Mouse (Mus musculus) midbrain, embryonic 16.5 days (tissue): ENCODE data around the gene Srp68. TPM values are rescaled to one million over a fixed set of nuclear protein-coding genes. Genes with fewer than 3 reads are reported as not detected.

Source experiments
- ATAC-seq: fragments of 200-750 bp; cut with Nextera tagmentation; 2 replicates; pipeline ENCODE4 v1.8.0; 2017; ENCODE audit warnings: moderate TSS enrichment
- H3K27ac ChIP-seq: fragments of 300-500 bp; sonication (generic); 2 replicates; pipeline ENCODE4 v1.5.1; 2014; ENCODE audit warnings: mild to moderate bottlenecking, low read length, mixed read lengths
- H3K27me3 ChIP-seq: fragments of 300-500 bp; sonication (generic); 2 replicates; pipeline ENCODE4 v1.6.1; 2014; ENCODE audit warnings: low read depth, low read length, mixed read lengths; ENCODE audit not compliant: control insufficient read depth, insufficient read depth
- H3K36me3 ChIP-seq: fragments of 300-500 bp; sonication (generic); 2 replicates; pipeline ENCODE4 v1.6.1; 2014; ENCODE audit warnings: mild to moderate bottlenecking, low read length, moderate library complexity, mixed read lengths; ENCODE audit not compliant: control insufficient read depth, insufficient read depth
- H3K4me1 ChIP-seq: fragments of 300-500 bp; sonication (generic); 2 replicates; pipeline ENCODE4 v1.6.1; 2014; ENCODE audit warnings: mild to moderate bottlenecking, low read length, mixed read lengths; ENCODE audit not compliant: control insufficient read depth, insufficient read depth
- H3K4me2 ChIP-seq: fragments of 300-500 bp; sonication (generic); 2 replicates; pipeline ENCODE4 v1.6.1; 2014; ENCODE audit warnings: mild to moderate bottlenecking, low read length, mixed read lengths
- H3K4me3 ChIP-seq: fragments of 300-500 bp; sonication (generic); 2 replicates; pipeline ENCODE4 v1.5.1; 2014; ENCODE audit warnings: low read depth, mild to moderate bottlenecking, low read length, moderate library complexity, mixed read lengths
- H3K9ac ChIP-seq: fragments of 300-500 bp; sonication (generic); 2 replicates; pipeline ENCODE4 v1.6.1; 2014; ENCODE audit warnings: low read depth, low read length, mixed read lengths
- H3K9me3 ChIP-seq: fragments of 300-500 bp; sonication (generic); replicated peaks from 2 replicates; pipeline ENCODE4 v1.6.1; 2014; ENCODE audit warnings: mild to moderate bottlenecking, low read length, mixed read lengths; ENCODE audit not compliant: control insufficient read depth, poor library complexity, severe bottlenecking
- WGBS: fragments of 180-500 bp; shearing (Covaris S2); extraction: QIAGEN DNeasy Blood & Tissue Kit; methylation state at CpG from one replicate; pipeline ENCODE4 v1.1.7; 2014; 5-methylcytosine and 5-hydroxymethylcytosine counted together
- polyA plus RNA-seq: library from polyadenylated mRNA; unstranded; fragments of >200 nt; fragmentation: Nextera tagmentation; extraction: Ambion mirVana; gene quantifications from 2 replicates; pipeline ENCODE4 v1.2.1, GENCODE M21; 2015

Srp68 gene
- polyA plus RNA-seq, 1 experiment from 2014 or later, result 58.2 TPM

GRCm38 (mm10) chr11:116221931-116222739 is 51.9 kb downstream of the Srp68 start:
- H3K27ac ChIP-seq, result no peak overlapping the region
- no peaks in the 10 kb centered on the region for H3K36me3 ChIP-seq
- peaks cover 37% of the 10 kb centered on the region for H3K27me3 ChIP-seq
- no peak for ATAC-seq
- H3K9ac ChIP-seq, result 0 out of 2 replicates have a peak overlapping the region, but pooled peaks have one; percentile 38
- 8% methylated on average over 53 of the region's 53 CpGs for WGBS
- H3K9me3 ChIP-seq, result peaks cover 5% of the 10 kb centered on the region; the same call in 1 of the 2 replicates
- peak overlapping the region; percentile 30 for H3K4me3 ChIP-seq
- peak overlapping the region; percentile 48 for H3K4me2 ChIP-seq
- H3K4me1 ChIP-seq, result peaks cover 7% of the 10 kb centered on the region; the same call in 1 of the 2 replicates

GRCm38 (mm10) chr11:116219885-116220284 is 54.1 kb downstream of the Srp68 start:
- Histone ChIP-seq H3K27ac (no peak overlapping the region), H3K4me2 (no peak overlapping the region), H3K36me3 (no peaks in the 10 kb centered on the region), H3K4me3 (no peak overlapping the region), H3K9ac (no peak overlapping the region), H3K4me1 (peaks cover 7% of the 10 kb centered on the region; the same call in 1 of the 2 replicates), H3K27me3 (peaks cover 37% of the 10 kb centered on the region), H3K9me3 (peaks cover 5% of the 10 kb centered on the region; the same call in 1 of the 2 replicates)
- no peak for ATAC-seq
- WGBS, result 23% methylated on average over 4 of the region's 4 CpGs

GRCm38 (mm10) chr11:116218737-116219400 is 55.1 kb downstream of the Srp68 start:
- Histone ChIP-seq H3K9me3 (peaks cover 5% of the 10 kb centered on the region; the same call in 1 of the 2 replicates), H3K4me2 (no peak overlapping the region), H3K9ac (no peak overlapping the region), H3K4me1 (peaks cover 7% of the 10 kb centered on the region; the same call in 1 of the 2 replicates), H3K4me3 (no peak overlapping the region), H3K27me3 (peaks cover 32% of the 10 kb centered on the region), H3K27ac (peak overlapping the region; percentile 30; the same call in 1 of the 2 replicates), H3K36me3 (no peaks in the 10 kb centered on the region)
- WGBS, result 45% methylated on average over 7 of the region's 7 CpGs
- ATAC-seq, result peak; percentile 83

GRCm38 (mm10) chr11:116218263-116218662 is 55.8 kb downstream of the Srp68 start:
- peaks cover 5% of the 10 kb centered on the region; the same call in 1 of the 2 replicates for H3K9me3 ChIP-seq
- H3K36me3 ChIP-seq, result no peaks in the 10 kb centered on the region
- peaks cover 26% of the 10 kb centered on the region for H3K27me3 ChIP-seq
- no peak overlapping the region; the same call in 1 of the 2 replicates for H3K27ac ChIP-seq
- H3K9ac ChIP-seq, result no peak overlapping the region
- H3K4me3 ChIP-seq, result no peak overlapping the region
- ATAC-seq, result no peak
- no peak overlapping the region for H3K4me2 ChIP-seq
- WGBS, result 76% methylated on average over 2 of the region's 2 CpGs
- H3K4me1 ChIP-seq, result peaks cover 7% of the 10 kb centered on the region; the same call in 1 of the 2 replicates

- ATAC-seq, result no peak
- H3K9ac ChIP-seq, result no peak overlapping the region
- H3K9me3 ChIP-seq, result peaks cover 2% of the 10 kb centered on the region; the same call in 1 of the 2 replicates
- WGBS, result 90% methylated on average over 11 of the region's 11 CpGs
- no peak overlapping the region for H3K27ac ChIP-seq
- no peaks in the 10 kb centered on the region for H3K4me1 ChIP-seq
- H3K4me2 ChIP-seq, result no peak overlapping the region
- H3K36me3 ChIP-seq, result no peaks in the 10 kb centered on the region
- H3K4me3 ChIP-seq, result no peak overlapping the region
- peaks cover 12% of the 10 kb centered on the region for H3K27me3 ChIP-seq
Measured at GRCm38 (mm10) chr11:116216549-116216948, 57.5 kb downstream of the Srp68 start.

GRCm38 (mm10) chr11:116215991-116216390 is 58.0 kb downstream of the Srp68 start:
- Histone ChIP-seq H3K4me2 (no peak overlapping the region), H3K4me1 (no peaks in the 10 kb centered on the region), H3K27ac (no peak overlapping the region), H3K9me3 (no peaks in the 10 kb centered on the region), H3K4me3 (no peak overlapping the region), H3K27me3 (peaks cover 6% of the 10 kb centered on the region), H3K9ac (no peak overlapping the region), H3K36me3 (no peaks in the 10 kb centered on the region)
- no peak for ATAC-seq
- WGBS, result 91% methylated on average over 6 of the region's 6 CpGs

GRCm38 (mm10) chr11:116215181-116215580 is 58.8 kb downstream of the Srp68 start:
- Histone ChIP-seq H3K36me3 (no peaks in the 10 kb centered on the region), H3K27ac (no peak overlapping the region), H3K4me3 (no peak overlapping the region), H3K27me3 (no peaks in the 10 kb centered on the region), H3K9ac (no peak overlapping the region), H3K4me1 (no peaks in the 10 kb centered on the region), H3K9me3 (no peaks in the 10 kb centered on the region), H3K4me2 (no peak overlapping the region)
- no peak for ATAC-seq
- 82% methylated on average over 7 of the region's 7 CpGs for WGBS

- no peaks in the 10 kb centered on the region for H3K9me3 ChIP-seq
- H3K27me3 ChIP-seq, result no peaks in the 10 kb centered on the region
- H3K4me2 ChIP-seq, result no peak overlapping the region
- no peak overlapping the region for H3K27ac ChIP-seq
- H3K9ac ChIP-seq, result no peak overlapping the region
- no peak overlapping the region for H3K4me3 ChIP-seq
- no peaks in the 10 kb centered on the region for H3K36me3 ChIP-seq
- 93% methylated on average over 13 of the region's 13 CpGs for WGBS
- H3K4me1 ChIP-seq, result no peaks in the 10 kb centered on the region
- ATAC-seq, result no peak
Measured at GRCm38 (mm10) chr11:116213877-116214510, 60.0 kb downstream of the Srp68 start.
